Mouse (Mus musculus) retina, postnatal 1 day (tissue): ENCODE measurements around the gene Gm19345.
A peak's percentile ranks its signal among the peaks of the same experiment; 100 is the strongest.

ENCODE experiments used
- DNase-seq: peaks from one replicate; pipeline ENCODE4 v3.0.0-alpha.2; 2012

Gm19345 gene

DNA sequence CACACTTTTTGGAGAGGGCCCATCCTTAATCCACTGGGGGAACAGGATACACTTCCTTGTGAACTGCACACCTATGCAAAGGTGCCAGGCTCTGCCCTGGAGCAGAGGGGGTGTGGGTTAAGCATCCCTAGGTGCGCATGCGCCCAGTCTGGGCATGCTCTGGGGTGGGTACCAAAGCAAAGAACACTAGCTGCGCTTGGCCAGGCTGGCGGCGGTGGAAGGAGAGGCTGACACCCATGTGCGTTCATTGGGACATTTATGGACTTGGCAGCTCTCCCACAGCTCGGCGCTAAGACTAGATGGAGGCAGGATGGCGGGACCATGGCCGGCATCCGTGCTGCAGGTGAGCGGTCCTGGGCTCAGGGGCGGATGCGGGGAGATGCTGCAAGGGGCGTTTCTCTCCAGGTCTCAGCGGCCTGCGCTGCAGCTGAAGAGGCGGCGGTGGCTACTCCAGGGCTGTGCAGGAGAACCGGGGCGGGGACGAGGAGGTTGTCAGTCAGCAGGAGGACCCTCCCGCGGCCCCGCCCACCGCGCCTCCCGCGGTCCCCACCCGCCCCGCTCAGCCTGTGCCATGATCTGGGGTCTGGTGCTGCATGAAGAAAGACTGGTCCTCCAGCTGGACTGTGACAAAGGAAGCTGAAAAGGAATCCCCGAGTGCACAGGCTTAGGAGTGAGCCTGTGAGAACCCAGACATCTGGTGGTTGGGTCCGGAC, at the start of gene Gm19345:
Gene Gm19345 (plus strand): TSS at position 146 of the 713 bp plus-strand sequence.
- peak; percentile 63 for DNase-seq

DNA sequence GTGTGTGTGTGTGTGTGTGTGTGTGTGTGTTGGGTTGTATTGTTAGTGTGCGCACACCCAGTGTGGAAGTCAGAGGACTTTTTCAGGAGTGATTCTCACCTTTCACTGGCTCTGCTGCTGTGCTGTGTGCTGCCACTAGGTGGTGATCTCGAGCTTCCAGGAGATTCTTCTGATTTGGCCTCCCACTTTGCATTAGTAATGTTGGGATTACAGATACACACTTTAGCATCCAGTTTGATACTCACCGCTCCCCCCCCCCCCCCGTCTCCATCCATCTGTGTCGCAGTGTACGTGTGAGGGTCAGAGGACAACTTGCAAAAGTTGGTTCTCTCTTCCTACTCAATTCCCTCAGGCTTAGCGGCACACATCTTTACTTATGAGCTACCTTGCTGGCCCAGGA, 48.8 kb upstream of the Gm19345 start:
- peak; percentile 71 for DNase-seq

DNA sequence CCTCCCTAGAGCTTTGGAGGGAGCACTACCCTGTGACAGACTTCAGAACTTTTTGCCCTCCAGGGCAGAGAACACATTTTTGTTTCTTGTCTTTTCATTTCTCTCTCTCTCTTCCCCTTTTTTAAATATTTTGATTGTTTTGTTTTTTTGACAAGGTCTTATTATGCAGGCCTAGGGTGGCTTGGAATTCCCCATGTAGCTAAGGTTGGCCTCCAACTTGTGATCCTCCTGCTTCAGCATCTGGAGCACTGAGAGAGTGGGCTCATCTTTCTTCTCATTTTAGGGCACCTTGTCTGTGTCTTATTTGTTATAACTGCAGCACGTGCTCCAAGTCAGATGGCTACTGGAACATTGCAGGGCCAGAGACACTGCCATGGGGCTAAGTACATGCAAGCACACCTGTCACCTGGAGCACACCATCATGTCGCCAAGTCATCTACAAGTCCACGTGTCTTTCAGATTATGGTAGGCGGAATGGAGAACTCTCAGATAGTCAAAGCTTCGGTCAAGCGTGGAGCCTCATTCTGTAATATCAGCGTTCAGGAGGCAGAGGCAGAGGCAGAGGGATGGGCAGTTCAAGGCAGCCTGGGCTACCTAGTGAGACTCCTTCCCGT, 45.3 kb upstream of the Gm19345 start:
- no peak for DNase-seq

DNA sequence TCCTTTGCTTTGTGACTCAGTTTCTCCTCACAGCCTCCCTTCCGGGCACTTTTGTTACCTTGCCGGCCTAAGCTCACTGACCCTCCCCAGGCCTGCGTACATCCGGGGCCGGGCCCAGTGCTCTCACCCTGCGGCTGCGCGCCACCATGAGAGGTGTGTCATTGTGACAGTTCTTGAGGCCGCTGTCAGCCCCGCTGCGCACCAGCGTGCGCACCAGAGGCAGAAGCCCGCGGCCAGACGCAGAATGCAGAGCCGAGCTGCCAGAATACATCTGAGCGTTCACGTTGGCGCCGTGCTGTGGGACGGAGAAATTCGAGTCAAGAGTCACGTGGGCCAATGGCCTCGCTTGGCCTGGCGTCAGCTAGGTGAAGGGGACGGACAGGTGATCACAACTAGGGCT, 42.4 kb upstream of the Gm19345 start:
- DNase-seq: peak; percentile 61

DNA sequence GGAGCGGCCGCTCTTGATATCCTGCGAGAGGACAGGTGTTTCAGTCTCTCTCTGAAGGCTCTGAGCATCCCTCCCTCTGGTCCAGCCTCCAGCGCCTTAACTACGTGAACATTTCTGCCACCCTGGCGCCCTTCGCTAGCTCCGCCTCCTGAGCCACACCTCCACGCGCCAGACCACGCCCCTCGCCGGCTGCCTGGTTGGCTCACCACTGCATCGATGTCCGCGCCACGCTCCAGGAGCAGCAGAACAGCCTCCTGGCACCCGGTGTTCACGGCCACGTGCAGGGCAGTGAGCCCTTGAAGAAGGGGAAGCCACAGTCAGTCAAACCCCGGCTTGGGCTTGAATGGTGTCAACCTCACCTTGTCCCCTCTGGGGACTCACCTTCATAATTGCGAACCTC, 40.7 kb upstream of the Gm19345 start:
- peak; percentile 67 for DNase-seq

DNA sequence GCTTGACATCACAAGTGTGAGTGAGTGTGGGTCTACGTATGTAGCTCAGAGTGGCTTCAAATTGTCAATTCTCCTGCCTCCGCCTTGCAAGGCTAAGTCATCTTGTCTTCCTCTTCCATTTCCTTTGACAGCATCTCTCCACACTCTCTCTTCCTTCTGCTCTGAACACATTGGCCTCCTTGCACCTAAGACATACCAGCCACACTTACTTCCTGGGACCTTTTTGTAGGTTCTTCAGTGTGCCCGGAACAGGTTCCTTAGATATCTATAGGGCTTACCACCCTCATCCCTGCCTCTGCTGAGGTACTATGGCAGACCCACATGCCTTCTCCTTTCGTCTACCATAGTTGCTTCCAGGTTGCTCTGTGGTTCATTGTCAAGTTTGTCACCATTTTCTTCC, 38.6 kb upstream of the Gm19345 start:
- no peak for DNase-seq

DNA sequence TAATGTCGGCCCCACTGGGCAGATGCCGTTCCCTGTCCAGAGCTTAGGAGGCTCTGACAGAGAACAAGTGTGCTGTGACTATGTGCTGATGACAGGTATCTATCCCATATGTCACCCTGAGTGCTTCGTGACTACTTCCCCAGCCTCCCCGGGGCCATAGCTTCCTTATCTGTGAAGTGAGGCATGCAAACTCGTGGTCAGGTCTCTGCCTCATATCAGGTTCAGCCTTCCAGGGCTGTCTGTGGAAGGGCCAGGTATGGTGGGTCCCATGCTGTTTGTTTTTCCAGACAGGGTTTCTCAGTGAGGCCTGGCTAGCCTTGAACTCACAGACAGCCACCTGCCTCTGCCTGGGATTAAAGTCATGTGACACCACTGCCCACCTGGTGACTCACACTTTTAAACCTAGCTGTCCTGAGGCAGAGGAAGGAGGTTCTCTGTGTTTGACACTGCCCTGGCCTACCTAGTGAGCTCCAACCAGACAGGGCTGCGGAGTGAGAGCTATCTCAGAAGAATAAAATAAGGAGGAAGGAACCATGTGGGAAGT, 38.2 kb upstream of the Gm19345 start:
- DNase-seq: no peak

DNA sequence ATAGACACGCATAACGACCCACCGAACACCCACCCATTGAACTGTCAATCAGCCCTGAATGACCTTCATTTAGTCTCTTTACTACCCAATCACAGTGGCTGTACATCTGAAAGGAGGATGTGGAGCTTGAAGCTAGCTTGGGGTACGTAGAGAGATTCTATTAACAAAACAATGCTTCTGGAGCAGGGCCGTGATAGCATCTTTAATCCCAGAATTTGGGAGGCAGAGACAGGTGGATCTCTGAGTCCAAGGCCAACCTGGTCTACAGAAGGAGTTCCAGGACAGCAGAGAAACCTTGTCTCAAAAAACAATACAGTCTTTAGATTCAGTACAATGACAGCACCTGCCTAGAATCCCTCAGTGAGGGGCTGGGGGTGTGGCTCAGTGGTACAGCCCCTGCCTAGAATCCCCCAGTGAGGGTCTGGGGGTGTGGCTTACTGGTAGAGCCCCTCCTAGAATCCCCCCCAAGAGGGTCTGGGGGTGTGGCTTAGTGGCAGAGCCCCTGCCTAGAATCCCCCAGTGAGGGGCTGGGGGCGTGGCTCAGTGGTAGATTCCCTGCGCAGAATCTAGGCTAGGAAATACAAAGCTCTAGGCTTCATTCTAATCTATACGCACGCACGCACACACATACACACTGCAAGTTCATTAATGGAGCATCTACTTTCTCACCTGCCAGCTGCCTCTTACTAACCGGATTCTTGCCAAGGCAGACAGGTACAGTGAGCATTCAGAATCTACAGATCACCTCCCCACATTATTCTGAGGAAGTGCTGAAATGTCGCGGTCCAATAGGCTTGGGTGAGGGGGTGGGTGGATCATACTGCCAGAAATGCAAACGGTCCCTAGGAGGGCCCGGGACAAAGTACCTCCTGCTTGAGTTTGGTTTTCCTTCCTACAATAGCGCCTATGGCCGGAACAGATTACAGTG, 36.2 kb upstream of the Gm19345 start:
- peak; percentile 24 for DNase-seq

DNA sequence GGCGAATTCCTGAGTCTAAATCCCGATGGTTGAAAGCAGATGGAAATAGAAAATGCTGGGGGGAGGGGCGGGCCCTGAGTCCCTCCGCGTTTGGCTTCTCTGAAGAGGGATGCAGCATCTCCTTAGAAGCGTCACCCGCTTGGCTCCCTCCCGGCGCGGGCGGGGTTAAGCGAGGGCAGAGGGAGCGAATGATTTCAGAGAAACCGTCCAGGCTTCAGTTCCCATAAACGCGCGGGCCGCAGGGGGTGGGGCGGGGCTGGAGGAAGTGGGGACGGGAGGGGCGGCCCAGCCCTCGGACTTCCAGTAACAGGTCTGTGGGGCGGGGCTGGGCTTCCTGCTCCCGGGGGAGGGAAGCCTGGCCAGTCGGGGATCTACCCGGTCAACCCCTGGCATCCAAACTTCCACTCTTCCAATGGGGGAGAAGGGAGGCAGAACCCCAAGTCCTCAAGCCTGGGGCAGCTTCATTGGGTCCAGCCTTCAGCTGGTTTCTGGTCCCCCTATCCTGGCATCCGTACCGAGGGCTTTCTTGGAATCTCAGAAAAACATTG, 35.5 kb upstream of the Gm19345 start:
- DNase-seq: peak; percentile 75

DNA sequence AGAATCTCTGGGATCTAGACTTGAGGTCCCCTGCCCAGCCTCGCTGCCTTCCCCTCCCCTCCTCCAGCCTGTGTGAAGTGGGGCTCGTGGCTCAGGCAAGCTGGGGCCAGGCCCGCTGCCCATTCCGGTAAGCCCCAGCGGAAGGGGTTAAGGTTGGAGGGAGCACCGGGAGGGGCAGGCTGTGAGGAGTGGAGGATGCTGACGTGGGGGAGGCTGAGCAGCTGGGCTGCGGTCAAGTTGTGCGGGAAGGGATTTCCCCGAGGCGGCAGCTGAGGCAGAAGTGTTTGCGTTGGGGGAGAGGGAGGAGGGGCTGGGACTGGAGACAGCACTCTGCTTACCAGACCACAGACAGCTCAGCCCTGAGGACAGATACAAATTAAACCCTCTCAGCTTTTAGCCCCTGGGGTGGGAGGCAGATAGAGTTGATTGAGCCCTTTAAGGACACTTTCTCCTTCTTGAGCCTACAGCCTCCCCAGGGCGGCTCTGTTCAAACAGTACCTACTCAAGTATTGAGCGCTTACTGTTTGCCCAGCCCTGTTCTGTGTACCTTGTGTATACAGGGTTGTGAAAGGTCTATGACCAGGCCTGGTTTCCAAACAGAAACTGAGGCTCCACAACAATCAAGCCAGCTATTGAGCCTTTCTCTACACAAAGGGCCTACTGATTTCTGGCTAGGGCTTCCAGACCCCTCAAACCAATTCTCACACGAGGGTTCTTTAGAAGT, 34.3 kb upstream of the Gm19345 start:
- DNase-seq: peak; percentile 86

DNA sequence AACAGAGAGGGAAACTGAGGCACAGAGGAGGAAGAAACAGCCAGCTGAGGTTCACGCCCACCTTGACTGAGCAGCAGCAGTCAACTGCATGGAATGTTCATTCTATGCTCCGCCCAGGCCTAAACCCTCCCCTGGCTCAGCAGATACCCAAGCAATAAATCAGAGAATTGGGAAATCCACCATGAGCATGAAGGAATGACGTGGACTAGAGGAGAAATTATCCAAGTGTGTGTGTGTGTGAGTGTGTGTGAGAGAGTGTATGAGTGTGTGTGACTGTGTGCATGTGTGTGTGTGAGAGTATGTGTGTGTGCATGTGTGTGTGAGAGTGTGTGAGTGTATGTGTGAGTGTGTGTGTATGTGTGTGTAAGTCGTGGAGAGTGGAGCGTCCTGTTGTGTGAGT, 33.4 kb upstream of the Gm19345 start:
- no peak for DNase-seq

DNA sequence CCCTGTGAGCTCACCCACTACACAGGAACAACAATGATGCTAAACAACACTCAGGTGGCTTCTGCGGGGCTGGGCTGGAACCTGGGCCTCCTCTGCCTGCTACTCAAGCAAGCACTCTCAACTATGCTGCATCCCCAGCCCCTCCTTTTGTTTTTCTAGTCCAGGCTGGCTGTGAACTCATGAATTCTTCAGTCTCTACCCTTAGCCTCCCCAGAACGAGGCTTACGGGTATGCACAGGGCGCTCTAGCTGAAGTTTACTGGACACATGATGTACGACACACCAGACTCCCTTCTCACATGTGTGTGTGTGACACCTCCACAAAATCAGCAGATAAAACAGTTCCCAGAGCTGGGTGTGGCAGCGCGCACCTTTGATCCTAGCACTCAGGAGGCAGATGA, 32.9 kb upstream of the Gm19345 start:
- DNase-seq: no peak

DNA sequence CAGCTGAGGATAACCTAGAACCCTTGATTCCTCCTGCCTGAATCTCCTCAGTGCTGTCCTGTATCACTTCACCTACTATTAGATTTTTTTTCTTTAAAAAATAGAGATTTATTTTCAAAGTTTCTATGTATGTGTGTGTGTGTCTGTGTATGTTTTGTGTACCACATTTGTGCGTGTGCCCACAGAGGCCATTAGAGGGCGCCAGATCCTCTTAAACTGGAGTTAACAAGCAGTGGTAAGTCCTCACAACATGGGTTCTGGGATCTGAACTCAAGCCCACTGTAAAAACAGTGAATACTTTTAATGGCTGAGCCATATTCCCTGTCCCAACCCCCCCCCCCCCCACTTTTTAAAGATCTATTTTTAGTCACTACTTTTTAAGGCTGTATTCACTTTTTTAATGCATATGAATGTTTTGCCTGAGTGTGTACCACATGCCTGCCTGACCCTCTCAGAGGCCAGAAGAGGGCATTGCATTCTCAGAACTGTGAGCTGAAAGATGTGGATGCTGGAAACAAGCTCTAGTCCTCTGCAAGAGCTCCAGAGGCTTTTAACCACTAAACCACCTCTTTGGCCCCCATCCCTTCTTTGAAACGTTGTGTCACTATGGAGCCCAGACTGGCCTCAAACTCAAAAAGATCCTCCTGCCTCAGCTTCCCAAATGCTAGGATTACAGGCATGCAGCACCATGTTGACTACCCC, 31.3 kb upstream of the Gm19345 start:
- no peak for DNase-seq

DNA sequence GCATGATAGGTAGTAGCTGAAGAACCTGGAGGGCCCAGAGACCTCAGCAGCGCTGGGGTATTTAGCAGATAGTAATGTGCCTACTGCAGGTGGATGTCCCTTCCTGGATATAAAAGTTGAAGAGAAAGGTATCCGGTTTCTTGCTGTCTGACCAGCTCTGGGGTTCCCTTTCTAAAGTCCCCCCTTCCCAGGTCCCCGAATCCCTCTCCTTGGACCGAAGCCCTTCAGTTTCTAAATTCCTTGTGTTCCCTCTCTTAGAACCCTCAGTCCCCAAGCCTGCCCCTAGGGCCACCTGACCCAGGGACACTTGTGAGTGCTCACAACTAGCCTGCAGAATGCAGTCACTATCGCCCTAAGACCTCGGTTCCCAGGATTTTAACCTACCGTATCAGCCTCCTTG, 30.2 kb upstream of the Gm19345 start:
- DNase-seq: no peak

DNA sequence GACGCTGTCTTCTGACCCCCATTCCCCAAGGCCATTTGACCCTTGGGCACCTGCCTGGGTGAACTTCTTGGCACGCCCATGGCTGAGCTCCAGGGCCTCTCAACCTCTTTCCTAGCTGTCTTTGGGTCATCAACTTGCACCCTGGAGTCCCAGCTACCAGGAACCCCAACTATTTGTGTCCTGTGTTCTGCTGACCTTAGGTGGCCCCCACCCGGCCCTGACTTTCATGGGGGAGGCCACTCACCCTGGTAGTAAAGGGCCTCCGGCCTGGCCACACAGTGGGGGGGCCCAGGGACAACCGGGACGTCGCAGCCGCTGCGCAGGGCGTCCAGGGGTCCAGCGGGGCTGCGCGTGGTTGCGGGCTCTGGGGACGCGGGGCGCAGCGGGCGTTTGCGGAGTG, 29.6 kb upstream of the Gm19345 start:
- no peak for DNase-seq

DNA sequence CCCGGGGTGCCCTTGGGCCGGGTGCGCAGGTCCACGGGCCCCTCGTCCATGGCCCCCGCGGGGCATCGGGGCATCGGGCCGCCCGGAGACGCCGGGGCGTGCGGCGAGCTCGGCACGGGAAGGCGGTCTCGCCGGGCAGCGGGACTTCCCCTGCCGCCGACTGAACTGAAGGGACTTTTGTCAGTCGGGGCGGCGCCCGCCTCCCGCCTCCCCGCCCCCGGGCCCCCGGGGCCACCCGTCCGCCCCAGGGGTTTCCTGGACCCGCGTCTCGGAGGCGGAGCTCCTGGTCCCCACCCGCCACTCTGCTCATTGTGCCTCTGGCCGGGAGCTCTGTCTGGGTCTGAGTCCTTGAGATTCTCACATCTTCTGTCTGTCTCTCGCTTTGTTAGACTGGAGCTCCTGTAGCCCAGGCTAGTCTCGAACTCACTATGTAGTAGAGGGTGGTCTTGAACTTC, 29.2 kb upstream of the Gm19345 start, which contains the start of gene Bcl3:
Gene Bcl3 (minus strand): TSS at position 167 of the 455 bp plus-strand sequence.
- DNase-seq: peak; percentile 38

DNA sequence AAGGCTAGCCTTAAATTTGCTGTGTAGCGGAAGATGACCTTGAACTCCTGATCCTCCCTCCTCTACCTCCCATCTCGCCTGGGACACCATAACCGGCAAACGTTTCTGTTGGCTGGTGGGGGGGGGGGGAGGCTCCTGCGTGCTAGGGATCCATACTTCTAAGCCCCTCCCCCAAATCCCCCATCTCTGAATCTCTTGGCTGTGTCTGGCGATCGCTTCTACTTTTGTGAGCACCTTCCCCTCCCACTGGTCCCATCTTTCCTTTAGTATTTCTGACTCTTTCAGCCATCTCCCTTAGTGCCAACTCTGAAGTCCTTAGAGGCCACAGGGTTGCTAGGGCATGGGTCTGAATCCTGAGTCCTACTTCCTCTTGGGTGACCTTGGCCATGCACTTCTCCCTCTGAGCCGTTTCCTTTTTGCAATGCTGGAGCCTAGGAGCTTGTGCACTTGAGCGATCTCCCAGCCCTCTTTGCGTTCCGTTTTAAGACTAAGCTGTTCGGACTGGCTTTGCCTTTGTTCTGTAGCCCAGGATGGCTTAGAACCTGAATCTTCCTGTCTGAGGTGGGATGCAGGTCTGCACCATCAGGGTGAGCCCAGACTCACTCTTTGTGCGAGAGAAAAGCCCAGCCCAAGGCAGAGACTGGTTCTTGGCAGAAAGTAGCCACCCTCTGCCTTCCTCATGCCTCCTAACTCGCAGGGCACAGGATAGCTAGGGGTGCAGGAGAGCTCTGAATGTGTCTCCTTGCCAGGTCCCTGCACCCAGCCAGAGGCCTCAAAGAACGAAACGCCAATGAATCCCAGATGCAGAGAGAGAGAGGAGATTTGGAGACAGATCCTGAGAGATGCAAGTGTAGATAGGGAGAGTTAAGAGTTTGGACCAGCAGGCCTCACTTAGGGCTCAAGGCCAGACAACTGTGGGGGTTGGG, 28.3 kb upstream of the Gm19345 start:
- DNase-seq: no peak

DNA sequence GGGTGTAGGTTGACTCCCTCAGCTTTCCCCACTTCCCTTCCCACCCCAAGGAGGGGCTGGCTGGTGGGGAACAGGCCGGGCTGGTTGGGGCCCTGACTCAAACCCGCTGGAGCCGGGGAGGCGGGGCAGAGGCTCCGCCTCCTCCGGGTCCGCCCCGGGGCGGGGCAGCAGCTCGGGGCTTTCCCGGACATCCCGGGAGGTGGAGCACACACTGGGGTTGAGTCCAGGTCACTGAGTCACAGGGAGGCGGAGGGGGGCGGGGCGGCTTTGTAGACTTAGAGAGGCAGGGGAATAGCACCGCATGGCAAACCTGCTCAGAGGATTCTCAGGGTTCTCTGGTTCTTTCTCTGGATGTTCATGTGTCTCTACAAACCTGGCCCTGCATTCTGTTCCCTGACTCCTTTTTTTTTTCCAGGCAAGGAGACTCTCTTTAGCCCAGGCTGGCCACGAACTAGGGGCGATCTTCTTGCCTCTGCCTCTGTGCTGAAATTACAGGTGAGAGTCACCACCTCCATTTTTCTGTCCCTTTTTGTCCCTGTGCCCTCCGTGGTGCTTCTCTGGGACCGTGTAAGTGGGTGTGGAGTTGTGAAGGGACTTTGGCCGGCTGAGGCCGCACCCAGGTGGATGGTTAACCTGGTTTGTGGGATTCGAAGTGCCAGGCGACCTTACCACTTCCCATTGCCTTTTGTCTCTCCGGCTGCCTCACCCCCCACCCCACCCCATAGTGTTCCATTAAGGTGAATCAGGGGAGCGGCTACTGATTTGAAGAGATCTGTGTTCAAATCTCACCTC, 27.4 kb upstream of the Gm19345 start:
- DNase-seq: peak; percentile 78

DNA sequence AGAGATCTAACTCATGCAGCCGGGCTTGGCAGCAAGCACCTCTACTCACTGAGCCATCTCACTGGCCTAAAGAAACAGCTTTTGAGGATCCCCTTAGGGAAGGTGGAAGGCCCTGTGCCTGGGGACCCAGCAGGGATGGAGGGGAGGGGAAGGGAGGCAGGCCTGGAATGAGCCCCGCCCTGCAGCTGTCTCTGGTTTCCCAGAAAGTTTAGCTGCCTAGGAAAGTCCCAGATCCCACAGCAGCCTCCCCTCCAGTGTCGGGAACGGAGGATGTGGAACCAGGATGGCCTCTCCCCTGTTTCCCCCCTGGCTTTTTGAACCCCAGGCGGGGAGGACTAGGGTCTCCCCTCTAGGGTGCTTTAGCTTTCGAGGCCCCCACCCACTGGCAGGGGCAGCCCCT, 25.0 kb upstream of the Gm19345 start:
- DNase-seq: no peak

DNA sequence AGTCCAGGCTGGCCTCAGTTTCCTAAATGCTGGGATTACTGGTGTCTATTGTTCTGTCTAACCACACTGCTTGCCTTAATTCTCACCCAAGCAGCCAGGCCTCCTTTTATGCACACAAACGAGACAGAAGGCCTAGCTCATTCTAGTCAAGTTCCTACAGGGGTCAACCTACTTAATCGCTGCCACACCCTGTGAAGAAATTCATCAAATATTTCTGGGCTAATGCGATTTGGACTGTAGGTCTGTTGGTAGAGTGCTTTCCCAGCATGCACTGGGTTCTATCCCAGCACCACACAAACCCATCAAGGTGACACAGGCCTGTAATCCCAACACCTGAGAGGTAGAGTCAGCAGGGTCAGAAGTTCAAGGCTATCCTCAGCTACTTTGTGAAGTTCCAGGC, 22.1 kb upstream of the Gm19345 start:
- DNase-seq: no peak
